ENCODE assay signal across 8 mouse cellular contexts in the genomic region with DNA sequence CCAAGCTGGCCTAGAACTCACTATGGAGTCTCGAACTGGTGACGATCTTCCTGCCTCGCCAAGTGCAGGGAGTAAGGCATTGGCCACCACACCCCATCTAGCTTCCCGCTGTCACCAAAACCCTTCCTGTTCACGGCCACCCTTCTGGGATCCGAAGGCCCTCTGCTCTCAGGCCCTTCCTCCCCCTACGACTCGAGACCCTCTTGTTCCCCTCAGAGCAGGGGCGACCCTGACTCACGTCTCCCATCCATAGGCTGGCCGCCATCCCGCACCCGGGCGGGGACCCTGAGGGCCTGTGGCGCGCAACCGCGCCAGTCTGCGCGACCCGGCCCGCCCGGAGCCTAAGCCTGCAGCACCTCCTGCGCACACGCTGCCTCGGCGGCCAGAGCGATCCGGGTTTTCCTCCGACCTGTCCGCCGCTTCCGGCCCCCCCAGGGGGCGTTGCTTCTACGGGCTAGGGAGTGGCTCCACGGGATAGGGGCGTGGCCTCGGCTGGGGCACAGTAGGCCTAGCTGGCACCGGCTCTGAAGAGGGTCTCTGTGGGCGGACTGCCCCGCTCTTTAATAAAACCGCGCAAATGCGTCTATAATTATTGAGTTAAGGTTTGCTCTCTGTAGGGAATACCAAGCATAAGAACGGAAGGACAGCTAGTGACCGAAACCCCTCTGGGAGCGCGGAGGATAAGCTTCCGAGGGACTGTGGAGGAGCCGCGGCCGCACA. TPM values are rescaled to one million over a fixed set of nuclear protein-coding genes. Genes with fewer than 3 reads are reported as not detected.
DNase-seq lines count a peak whose midpoint lies in the region; ATAC-seq and TF ChIP-seq lines count a peak whose summit lies in the region.

A gene (minus strand): TSS at position 424 of the 720 bp plus-strand sequence.

- H3K27ac ChIP-seq in ES-Bruce4 (ENCODE audit: insufficient read depth, low read length) = peak within 1 kb of the TSS; percentile 43
- peak within 1 kb of the TSS; percentile 79 for H3K27ac ChIP-seq in forebrain, embryonic 13.5 days

- peak; percentile 34 for TF ChIP-seq POLR2A in ES-Bruce4 (IDR thresholded peaks at IDR 0.05; ENCODE audit: insufficient read depth, low read length)
- TF ChIP-seq POLR2A in lung, adult 2 months (IDR thresholded peaks at IDR 0.05; ENCODE audit: borderline replicate concordance, extremely low read depth, low read depth, low read length) = peak; percentile 75

- no peaks in the 10 kb centered on the region for H3K9me3 ChIP-seq in ES-Bruce4 (replicated peaks; ENCODE audit: control insufficient read depth, insufficient read depth, low read length, poor library complexity, severe bottlenecking)
- H3K9me3 ChIP-seq in forebrain, embryonic 13.5 days (replicated peaks) = no peaks in the 10 kb centered on the region

- H3K4me2 ChIP-seq in forebrain, embryonic 13.5 days = peak within 1 kb of the TSS; percentile 86

- H3K27me3 ChIP-seq in ES-Bruce4 (ENCODE audit: control insufficient read depth, insufficient read depth, low read length, poor library complexity, severe bottlenecking) = no peaks in the 10 kb centered on the region
- no peaks in the 10 kb centered on the region for H3K27me3 ChIP-seq in forebrain, embryonic 13.5 days

- no peaks in the 10 kb centered on the region for H3K4me1 ChIP-seq in ES-Bruce4 (ENCODE audit: control insufficient read depth, insufficient read depth, low read length)
- H3K4me1 ChIP-seq in forebrain, embryonic 13.5 days = peaks cover 17% of the 10 kb centered on the region
- peaks cover 6% of the 10 kb centered on the region for H3K4me1 ChIP-seq in lung, adult 2 months (ENCODE audit: control insufficient read depth, insufficient read depth, low read length)

- ATAC-seq in forebrain, embryonic 13.5 days = peak; percentile 98
- peak; percentile 94 for ATAC-seq in neutrophil, adult 5-6 weeks (ENCODE audit: extremely low read depth, insufficient number of reproducible peaks, low FRiP score, poor library complexity, severe bottlenecking)

- H3K9ac ChIP-seq in ES-Bruce4 (ENCODE audit: low read depth, poor library complexity, severe bottlenecking) = peak within 1 kb of the TSS; percentile 37
- H3K9ac ChIP-seq in forebrain, embryonic 13.5 days = peak within 1 kb of the TSS; percentile 88

- TF ChIP-seq CTCF in ES-Bruce4 (IDR thresholded peaks at IDR 0.05; ENCODE audit: low read depth, low read length) = no peak
- no peak for TF ChIP-seq CTCF in lung, adult 2 months (IDR thresholded peaks at IDR 0.05; ENCODE audit: insufficient read depth, low read length)

- under 1% methylated on average over 52 of the region's 52 CpGs for WGBS in forebrain, embryonic 13.5 days
- under 1% methylated on average over 52 of the region's 52 CpGs for WGBS in large intestine, adult 2 months
- under 1% methylated on average over 52 of the region's 52 CpGs for WGBS in lung, adult 2 months

- peak; percentile 90 for DNase-seq in c-Kit-positive CD71-positive TER-119-positive erythroid progenitor cells, embryonic 14.5 days (ENCODE audit: low spot score)
- peak; percentile 91 to 92 for DNase-seq in heart, postnatal 10 days
- no peak for DNase-seq in large intestine, adult 2 months (ENCODE audit: low read depth, low spot score)
- peak; percentile 89 for DNase-seq in lung, adult 2 months
- peak; percentile 80 for DNase-seq in thymus, adult 18-20 months

- H3K4me3 ChIP-seq in ES-Bruce4 (ENCODE audit: low read depth, low read length) = peak within 1 kb of the TSS; percentile 72
- H3K4me3 ChIP-seq in forebrain, embryonic 13.5 days = peak within 1 kb of the TSS; percentile 83
- H3K4me3 ChIP-seq in lung, adult 2 months (replicated peaks; ENCODE audit: extremely low read depth, low read depth, low read length) = peak within 1 kb of the TSS; percentile 54

- TF ChIP-seq EP300 in ES-Bruce4 (IDR thresholded peaks at IDR 0.05; ENCODE audit: insufficient read depth, low read depth, low read length) = 0 out of 2 replicates have a peak, but pooled peaks have one; percentile 15

- intact Hi-C loops in heart, postnatal 10 days (cut with DNase I) = loop anchor here (2.0 kb wide), 1 partner anchor 20 kb away; no protein-coding TSS in a partner anchor

- H3K36me3 ChIP-seq in ES-Bruce4 (ENCODE audit: control insufficient read depth, insufficient read depth, low read length, poor library complexity, severe bottlenecking) = peaks cover 29% of the 10 kb centered on the region
- H3K36me3 ChIP-seq in forebrain, embryonic 13.5 days (ENCODE audit: poor library complexity, severe bottlenecking) = peaks cover 42% of the 10 kb centered on the region

RNA-seq across cellular contexts. Expression of the gene that starts here (rescaled TPM):
- polyA plus RNA-seq in ES-Bruce4 (2011; ENCODE audit: insufficient read depth, insufficient read length, low read depth, missing spikeins) = 35.2 and 36.1 TPM in 2 replicates
- polyA plus RNA-seq in forebrain, embryonic 13.5 days (2015; fragmentation: Nextera tagmentation; extraction: Ambion mirVana) = 87.8 and 96.4 TPM in 2 replicates
- total RNA-seq in heart, postnatal 10 days (2021) = 10 to 100 TPM; 28.3 to 29.5 TPM
- 13.5 and 19.6 TPM in 2 replicates for polyA plus RNA-seq in large intestine, adult 2 months (2012; rRNA removed)
- 16.4 and 17.8 TPM in 2 replicates for polyA plus RNA-seq in lung, adult 2 months (2012; rRNA removed)
- total RNA-seq in neutrophil, adult 5-6 weeks (2017) = 24.9 and 29.7 TPM in 2 replicates
